Mouse (Mus musculus): ENCODE measurements around the gene Asb2. TPM values are rescaled to one million over a fixed set of nuclear protein-coding genes. Genes with fewer than 3 reads are reported as not detected.

Asb2 gene
- polyA plus RNA-seq, 1 experiment = 2.7 TPM

GRCm38 (mm10) chr12:103300493-103300892, 55.3 kb downstream of the Asb2 start:
- DNase-seq = no peak
- Histone ChIP-seq H3K27ac (ENCODE audit: insufficient read depth, low read length) (no peak overlapping the region), H3K27me3 (ENCODE audit: control insufficient read depth, insufficient read depth, low read length) (no peaks in the 10 kb centered on the region), H3K4me1 (ENCODE audit: control insufficient read depth, insufficient read depth, low read length) (no peaks in the 10 kb centered on the region), H3K4me3 (replicated peaks; ENCODE audit: insufficient read depth, low read depth, low read length) (no peak overlapping the region)
- TF ChIP-seq POLR2A (IDR thresholded peaks at IDR 0.05; ENCODE audit: borderline replicate concordance, insufficient read depth, low read length) (no peak), CTCF (IDR thresholded peaks at IDR 0.05; ENCODE audit: borderline replicate concordance, insufficient read depth, low read depth, low read length) (no peak)
- WGBS = 57% methylated on average over 9 of the region's 9 CpGs

DNA sequence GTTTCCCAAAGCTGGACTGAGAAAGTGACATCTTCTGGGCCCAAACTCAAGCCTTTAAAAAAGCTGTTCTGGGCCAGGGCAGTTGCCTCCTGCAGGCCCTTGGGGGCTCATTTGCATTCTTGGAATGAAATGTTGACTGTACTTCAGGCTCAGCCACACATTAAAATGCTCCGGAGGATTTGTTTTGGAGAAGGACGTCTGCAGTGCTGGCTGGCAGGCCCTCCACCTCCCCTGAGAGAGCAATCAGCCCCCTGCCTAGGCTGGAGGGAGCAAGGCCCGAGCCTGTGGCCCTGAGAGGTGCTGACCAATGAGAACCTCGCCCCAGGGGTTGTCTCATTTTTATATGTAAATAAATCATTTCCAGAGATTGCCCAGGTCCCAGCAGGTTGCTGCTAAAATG, 59.5 kb downstream of the Asb2 start:
- H3K27me3 ChIP-seq (ENCODE audit: control insufficient read depth, insufficient read depth, low read length) = no peaks in the 10 kb centered on the region
- no peaks in the 10 kb centered on the region for H3K4me1 ChIP-seq (ENCODE audit: control insufficient read depth, insufficient read depth, low read length)
- no peak overlapping the region for H3K27ac ChIP-seq (ENCODE audit: insufficient read depth, low read length)
- DNase-seq = peak in 1 of 2 experiments; percentile 29
- H3K4me3 ChIP-seq (replicated peaks; ENCODE audit: insufficient read depth, low read depth, low read length) = no peak overlapping the region
- TF ChIP-seq POLR2A (IDR thresholded peaks at IDR 0.05; ENCODE audit: borderline replicate concordance, insufficient read depth, low read length) (no peak), CTCF (IDR thresholded peaks at IDR 0.05; ENCODE audit: borderline replicate concordance, insufficient read depth, low read depth, low read length) (no peak)
- 13% methylated on average over 4 of the region's 4 CpGs for WGBS

GRCm38 (mm10) chr12:103292366-103292765, 63.4 kb downstream of the Asb2 start:
- DNase-seq = no peak

GRCm38 (mm10) chr12:103287276-103287675, 68.5 kb downstream of the Asb2 start:
- no peak for TF ChIP-seq POLR2A (IDR thresholded peaks at IDR 0.05; ENCODE audit: borderline replicate concordance, insufficient read depth, low read length)
- no peak for TF ChIP-seq CTCF (IDR thresholded peaks at IDR 0.05; ENCODE audit: borderline replicate concordance, insufficient read depth, low read depth, low read length)
- H3K4me1 ChIP-seq (ENCODE audit: control insufficient read depth, insufficient read depth, low read length) = no peaks in the 10 kb centered on the region
- 43% methylated on average over 4 of the region's 4 CpGs for WGBS
- no peaks in the 10 kb centered on the region for H3K27me3 ChIP-seq (ENCODE audit: control insufficient read depth, insufficient read depth, low read length)
- no peak overlapping the region for H3K4me3 ChIP-seq (replicated peaks; ENCODE audit: insufficient read depth, low read depth, low read length)
- no peak for DNase-seq
- H3K27ac ChIP-seq (ENCODE audit: insufficient read depth, low read length) = no peak overlapping the region

More at GRCm38 (mm10) chr12:103292366-103292765, 63.4 kb downstream of the Asb2 start:
- no peaks in the 10 kb centered on the region for H3K4me1 ChIP-seq (ENCODE audit: control insufficient read depth, insufficient read depth, low read length)
- 90% methylated on average over 3 of the region's 3 CpGs for WGBS
- H3K27me3 ChIP-seq (ENCODE audit: control insufficient read depth, insufficient read depth, low read length) = no peaks in the 10 kb centered on the region
- no peak for TF ChIP-seq CTCF (IDR thresholded peaks at IDR 0.05; ENCODE audit: borderline replicate concordance, insufficient read depth, low read depth, low read length)
- TF ChIP-seq POLR2A (IDR thresholded peaks at IDR 0.05; ENCODE audit: borderline replicate concordance, insufficient read depth, low read length) = no peak
- H3K27ac ChIP-seq (ENCODE audit: insufficient read depth, low read length) = no peak overlapping the region
- no peak overlapping the region for H3K4me3 ChIP-seq (replicated peaks; ENCODE audit: insufficient read depth, low read depth, low read length)

GRCm38 (mm10) chr12:103283411-103283810, 72.4 kb downstream of the Asb2 start:
- no peak for TF ChIP-seq POLR2A (IDR thresholded peaks at IDR 0.05; ENCODE audit: borderline replicate concordance, insufficient read depth, low read length)
- TF ChIP-seq CTCF (IDR thresholded peaks at IDR 0.05; ENCODE audit: borderline replicate concordance, insufficient read depth, low read depth, low read length) = no peak

GRCm38 (mm10) chr12:103282936-103283335, 72.9 kb downstream of the Asb2 start:
- DNase-seq = no peak
- H3K27ac ChIP-seq (ENCODE audit: insufficient read depth, low read length) = no peak overlapping the region
- H3K27me3 ChIP-seq (ENCODE audit: control insufficient read depth, insufficient read depth, low read length) = no peaks in the 10 kb centered on the region
- 35% methylated on average over 6 of the region's 6 CpGs for WGBS
- TF ChIP-seq POLR2A (IDR thresholded peaks at IDR 0.05; ENCODE audit: borderline replicate concordance, insufficient read depth, low read length) (no peak), CTCF (IDR thresholded peaks at IDR 0.05; ENCODE audit: borderline replicate concordance, insufficient read depth, low read depth, low read length) (no peak)
- no peaks in the 10 kb centered on the region for H3K4me1 ChIP-seq (ENCODE audit: control insufficient read depth, insufficient read depth, low read length)
- no peak overlapping the region for H3K4me3 ChIP-seq (replicated peaks; ENCODE audit: insufficient read depth, low read depth, low read length)

More at GRCm38 (mm10) chr12:103283411-103283810, 72.4 kb downstream of the Asb2 start:
- Histone ChIP-seq H3K27me3 (ENCODE audit: control insufficient read depth, insufficient read depth, low read length) (no peaks in the 10 kb centered on the region), H3K4me3 (replicated peaks; ENCODE audit: insufficient read depth, low read depth, low read length) (no peak overlapping the region), H3K27ac (ENCODE audit: insufficient read depth, low read length) (no peak overlapping the region), H3K4me1 (ENCODE audit: control insufficient read depth, insufficient read depth, low read length) (no peaks in the 10 kb centered on the region)
- no peak for DNase-seq
- WGBS = 70% methylated on average over 3 of the region's 3 CpGs

- H3K4me1 ChIP-seq (ENCODE audit: control insufficient read depth, insufficient read depth, low read length) = no peaks in the 10 kb centered on the region
- no peaks in the 10 kb centered on the region for H3K27me3 ChIP-seq (ENCODE audit: control insufficient read depth, insufficient read depth, low read length)
- H3K4me3 ChIP-seq (replicated peaks; ENCODE audit: insufficient read depth, low read depth, low read length) = no peak overlapping the region
- TF ChIP-seq POLR2A (IDR thresholded peaks at IDR 0.05; ENCODE audit: borderline replicate concordance, insufficient read depth, low read length) (no peak), CTCF (IDR thresholded peaks at IDR 0.05; ENCODE audit: borderline replicate concordance, insufficient read depth, low read depth, low read length) (no peak)
- WGBS = 61% methylated on average over 4 of the region's 4 CpGs
- H3K27ac ChIP-seq (ENCODE audit: insufficient read depth, low read length) = no peak overlapping the region
- no peak for DNase-seq
Observed at GRCm38 (mm10) chr12:103281912-103282311, 73.9 kb downstream of the Asb2 start.

- Histone ChIP-seq H3K4me1 (ENCODE audit: control insufficient read depth, insufficient read depth, low read length) (no peaks in the 10 kb centered on the region), H3K27ac (ENCODE audit: insufficient read depth, low read length) (no peak overlapping the region), H3K27me3 (ENCODE audit: control insufficient read depth, insufficient read depth, low read length) (no peaks in the 10 kb centered on the region), H3K4me3 (replicated peaks; ENCODE audit: insufficient read depth, low read depth, low read length) (no peak overlapping the region)
- TF ChIP-seq CTCF (IDR thresholded peaks at IDR 0.05; ENCODE audit: borderline replicate concordance, insufficient read depth, low read depth, low read length) = no peak
- TF ChIP-seq POLR2A (IDR thresholded peaks at IDR 0.05; ENCODE audit: borderline replicate concordance, insufficient read depth, low read length) = no peak
- DNase-seq = no peak
- 62% methylated on average over 2 of the region's 2 CpGs for WGBS
Observed at GRCm38 (mm10) chr12:103281491-103281890, 74.3 kb downstream of the Asb2 start.

All from cerebellum, adult 2 months (tissue).